Mouse (Mus musculus) liver, embryonic 16.5 days (tissue): ENCODE results near the gene Abcc10. TPM values are rescaled to one million over a fixed set of nuclear protein-coding genes. Genes with fewer than 3 reads are reported as not detected.

Experiments used
- ATAC-seq: fragments of 200-750 bp; cut with Nextera tagmentation; 2 replicates; pipeline ENCODE4 v1.8.0; 2017; ENCODE audit warnings: low read depth, mild to moderate bottlenecking, moderate number of reproducible peaks, moderate library complexity
- H3K27ac ChIP-seq: fragments of 300-500 bp; sonication (generic); 2 replicates; pipeline ENCODE4 v1.5.1; 2014; ENCODE audit warnings: mild to moderate bottlenecking, low read length
- H3K27me3 ChIP-seq: fragments of 300-500 bp; sonication (generic); 2 replicates; pipeline ENCODE4 v1.6.1; 2014; ENCODE audit warnings: low read depth, low read length, mixed read lengths; ENCODE audit not compliant: control insufficient read depth, insufficient read depth
- H3K36me3 ChIP-seq: fragments of 300-500 bp; sonication (generic); 2 replicates; pipeline ENCODE4 v1.6.1; 2014; ENCODE audit warnings: mild to moderate bottlenecking; ENCODE audit not compliant: control insufficient read depth, insufficient read depth
- H3K4me1 ChIP-seq: fragments of 300-500 bp; sonication (generic); 2 replicates; pipeline ENCODE4 v1.6.1; 2014; ENCODE audit warnings: low read depth, low read length, mixed read lengths; ENCODE audit not compliant: control insufficient read depth
- H3K4me2 ChIP-seq: fragments of 300-500 bp; sonication (generic); 2 replicates; pipeline ENCODE4 v1.6.1; 2014; ENCODE audit warnings: low read depth, low read length, mixed read lengths
- H3K4me3 ChIP-seq: fragments of 300-500 bp; sonication (generic); 2 replicates; pipeline ENCODE4 v1.5.1; 2014; ENCODE audit warnings: low read depth, mild to moderate bottlenecking, low read length
- H3K9ac ChIP-seq: fragments of 300-500 bp; sonication (generic); 2 replicates; pipeline ENCODE4 v1.6.1; 2014; ENCODE audit warnings: low read depth, low read length
- H3K9me3 ChIP-seq: fragments of 300-500 bp; sonication (generic); replicated peaks from 2 replicates; pipeline ENCODE4 v1.6.1; 2016; ENCODE audit warnings: low read length; ENCODE audit not compliant: control insufficient read depth
- WGBS: fragments of 180-500 bp; shearing (Covaris S2); extraction: QIAGEN DNeasy Blood & Tissue Kit; methylation state at CpG from one replicate; pipeline ENCODE4 v1.1.7; 2014; ENCODE audit not compliant: insufficient replicate concordance; 5-methylcytosine and 5-hydroxymethylcytosine counted together
- polyA plus RNA-seq: library from polyadenylated mRNA; unstranded; fragments of >200 nt; fragmentation: Nextera tagmentation; extraction: Ambion mirVana; gene quantifications from 2 replicates; pipeline ENCODE4 v1.2.1, GENCODE M21; 2015

Abcc10 gene
- polyA plus RNA-seq, 1 experiment from 2014 or later: 2.0 TPM

- H3K9ac ChIP-seq: peak within 1 kb of the TSS; percentile 28; the same call in 1 of the 2 replicates
- no peaks in the 10 kb centered on the region for H3K36me3 ChIP-seq
These were observed 30.6 kb downstream of the Abcc10 start, which contains the start of gene Dlk2 for GRCm38 (mm10) chr17:46297364-46298219. Dlk2 (plus strand) TSS chr17:46297421.

GRCm38 (mm10) chr17:46297028-46297363, 31.2 kb downstream of the Abcc10 start:
- no peaks in the 10 kb centered on the region for H3K36me3 ChIP-seq
- peak overlapping the region; percentile 73 for H3K4me2 ChIP-seq
- peaks cover 7% of the 10 kb centered on the region for H3K4me1 ChIP-seq
- WGBS: 8% methylated on average over 6 of the region's 6 CpGs
- no peaks in the 10 kb centered on the region for H3K9me3 ChIP-seq
- no peak overlapping the region for H3K27ac ChIP-seq
- no peak for ATAC-seq
- no peak overlapping the region for H3K9ac ChIP-seq
- peaks cover 52% of the 10 kb centered on the region for H3K27me3 ChIP-seq
- no peak overlapping the region for H3K4me3 ChIP-seq

More at GRCm38 (mm10) chr17:46297364-46298219, 30.6 kb downstream of the Abcc10 start, which contains the start of gene Dlk2:
- Histone ChIP-seq H3K27ac (no peak within 1 kb of the TSS), H3K4me1 (peaks cover 7% of the 10 kb centered on the region), H3K4me3 (peak within 1 kb of the TSS; percentile 56), H3K27me3 (peaks cover 52% of the 10 kb centered on the region), H3K9me3 (no peaks in the 10 kb centered on the region), H3K4me2 (peak within 1 kb of the TSS; percentile 73)
- under 1% methylated on average over 65 of the region's 86 CpGs for WGBS
- ATAC-seq: no peak

- H3K4me3 ChIP-seq: no peak overlapping the region
- no peak for ATAC-seq
- peaks cover 7% of the 10 kb centered on the region for H3K4me1 ChIP-seq
- 24% methylated on average over 6 of the region's 6 CpGs for WGBS
- H3K36me3 ChIP-seq: no peaks in the 10 kb centered on the region
- H3K4me2 ChIP-seq: no peak overlapping the region
- no peak overlapping the region for H3K27ac ChIP-seq
- H3K9me3 ChIP-seq: no peaks in the 10 kb centered on the region
- H3K27me3 ChIP-seq: peaks cover 54% of the 10 kb centered on the region
- H3K9ac ChIP-seq: no peak overlapping the region
These were observed 31.6 kb downstream of the Abcc10 start for GRCm38 (mm10) chr17:46296601-46297000.

GRCm38 (mm10) chr17:46287678-46288095, 40.5 kb downstream of the Abcc10 start:
- H3K4me3 ChIP-seq: no peak overlapping the region
- H3K4me2 ChIP-seq: no peak overlapping the region
- no peak overlapping the region for H3K9ac ChIP-seq
- ATAC-seq: no peak
- H3K4me1 ChIP-seq: peaks cover 5% of the 10 kb centered on the region
- no peaks in the 10 kb centered on the region for H3K36me3 ChIP-seq
- no peaks in the 10 kb centered on the region for H3K9me3 ChIP-seq
- 0 out of 2 replicates have a peak, but pooled peaks cover 3% of the 10 kb centered on the region for H3K27me3 ChIP-seq
- no peak overlapping the region for H3K27ac ChIP-seq
- 41% methylated on average over 11 of the region's 11 CpGs for WGBS

- H3K9me3 ChIP-seq: no peaks in the 10 kb centered on the region
- H3K36me3 ChIP-seq: no peaks in the 10 kb centered on the region
- H3K27ac ChIP-seq: no peak overlapping the region
- H3K4me3 ChIP-seq: no peak overlapping the region
- H3K4me1 ChIP-seq: peaks cover 16% of the 10 kb centered on the region
- H3K27me3 ChIP-seq: no peaks in the 10 kb centered on the region
- ATAC-seq: no peak
- H3K9ac ChIP-seq: no peak overlapping the region
- 46% methylated on average over 6 of the region's 6 CpGs for WGBS
- H3K4me2 ChIP-seq: no peak overlapping the region
These were observed 42.7 kb downstream of the Abcc10 start for GRCm38 (mm10) chr17:46285407-46285806.

GRCm38 (mm10) chr17:46284653-46285052, 43.5 kb downstream of the Abcc10 start:
- no peak for ATAC-seq
- no peaks in the 10 kb centered on the region for H3K27me3 ChIP-seq
- no peaks in the 10 kb centered on the region; the same call in 1 of the 2 replicates for H3K36me3 ChIP-seq
- no peak overlapping the region for H3K27ac ChIP-seq
- 37% methylated on average over 7 of the region's 7 CpGs for WGBS
- H3K4me3 ChIP-seq: no peak overlapping the region
- no peaks in the 10 kb centered on the region for H3K9me3 ChIP-seq
- no peak overlapping the region for H3K4me2 ChIP-seq
- H3K4me1 ChIP-seq: peaks cover 16% of the 10 kb centered on the region
- H3K9ac ChIP-seq: no peak overlapping the region

GRCm38 (mm10) chr17:46283911-46284310, 44.2 kb downstream of the Abcc10 start:
- 71% methylated on average over 8 of the region's 8 CpGs for WGBS
- H3K36me3 ChIP-seq: peaks cover 4% of the 10 kb centered on the region; the same call in 1 of the 2 replicates

GRCm38 (mm10) chr17:46283140-46283539, 45.0 kb downstream of the Abcc10 start:
- H3K4me3 ChIP-seq: peak overlapping the region; percentile 80
- no peaks in the 10 kb centered on the region for H3K9me3 ChIP-seq

More at GRCm38 (mm10) chr17:46283911-46284310, 44.2 kb downstream of the Abcc10 start:
- Histone ChIP-seq H3K27me3 (no peaks in the 10 kb centered on the region), H3K4me2 (no peak overlapping the region), H3K9me3 (no peaks in the 10 kb centered on the region), H3K27ac (no peak overlapping the region), H3K4me1 (peaks cover 16% of the 10 kb centered on the region), H3K4me3 (no peak overlapping the region), H3K9ac (no peak overlapping the region)
- no peak for ATAC-seq

More at GRCm38 (mm10) chr17:46283140-46283539, 45.0 kb downstream of the Abcc10 start:
- Histone ChIP-seq H3K27ac (no peak overlapping the region), H3K36me3 (peaks cover 4% of the 10 kb centered on the region; the same call in 1 of the 2 replicates), H3K4me2 (peak overlapping the region; percentile 94), H3K4me1 (peaks cover 16% of the 10 kb centered on the region), H3K27me3 (no peaks in the 10 kb centered on the region), H3K9ac (peak overlapping the region; percentile 83; the same call in 1 of the 2 replicates)
- 26% methylated on average over 9 of the region's 9 CpGs for WGBS
- ATAC-seq: no peak; the same call in 1 of the 2 replicates
